Mouse (Mus musculus): ENCODE results near the gene Olfr745.

Gene Olfr745

DNA sequence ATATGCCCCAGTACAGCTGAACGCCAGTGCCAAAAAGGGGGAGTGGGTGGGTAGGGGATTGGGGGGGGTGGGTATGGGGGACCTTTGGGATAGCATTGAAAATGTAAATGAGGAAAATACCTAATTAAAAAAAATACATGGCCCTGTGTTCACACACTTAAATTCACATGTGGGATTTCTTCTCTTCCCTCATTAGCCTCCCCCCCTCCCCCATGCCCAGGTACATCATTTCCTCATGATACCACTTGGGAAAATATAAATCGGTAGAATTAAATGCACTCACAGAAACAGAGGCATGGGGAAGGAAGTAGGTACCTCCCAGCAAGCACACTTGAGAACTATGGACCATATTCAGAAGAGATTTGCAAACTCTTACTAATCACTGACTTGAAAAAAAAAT is at the start of gene Olfr745:
TSS of gene Olfr745 (plus strand) at position 301 of the 400 bp plus-strand sequence.
- DNase-seq = no peak

DNA sequence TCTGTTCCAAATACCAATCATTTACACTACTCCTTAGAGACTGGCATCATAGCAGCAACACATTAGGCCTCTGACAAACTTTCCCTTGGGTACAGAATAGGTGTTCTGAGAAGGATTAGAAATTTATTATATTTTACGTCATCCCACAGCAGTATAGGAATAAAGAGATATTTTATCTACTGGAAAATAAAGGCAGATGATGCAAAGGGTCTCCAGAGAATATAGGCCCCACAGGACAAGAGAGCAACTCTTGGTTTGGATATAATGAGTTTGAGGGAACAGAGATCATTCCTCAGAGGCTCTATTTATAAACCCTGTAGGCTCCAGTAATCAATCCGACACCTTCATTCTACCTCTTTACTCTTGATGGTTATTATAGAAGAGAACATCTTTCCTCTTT is 24.6 kb upstream of the Olfr745 start, which contains the start of gene Olfr744:
TSS of gene Olfr744 (plus strand) at position 301 of the 400 bp plus-strand sequence.
- no peak for DNase-seq

- DNase-seq = no peak
Measured at GRCm38 (mm10) chr14:50646783-50647182, 7.6 kb downstream of the Olfr745 start, which contains the start of gene Olfr746. Olfr746 (plus strand) TSS chr14:50647083.

DNA sequence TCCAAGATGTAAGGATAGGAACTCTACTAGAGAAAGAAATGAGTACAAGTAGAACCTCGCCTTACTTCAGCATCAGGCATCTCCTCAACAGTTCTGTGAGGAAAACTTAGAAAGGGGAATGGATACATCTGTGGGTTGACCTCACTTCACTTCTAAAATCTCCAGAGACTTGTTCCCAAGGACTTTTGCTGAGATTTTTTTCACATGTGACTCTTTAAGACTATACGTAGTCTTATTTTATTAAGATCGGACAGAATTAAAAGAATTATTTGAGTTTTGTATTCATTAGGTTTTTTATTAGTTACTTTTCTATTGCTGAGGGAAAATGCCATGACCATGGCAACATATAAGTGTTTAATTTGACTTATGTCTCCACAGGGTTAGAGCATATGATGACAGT is 53.9 kb downstream of the Olfr745 start, which contains the start of gene Olfr747:
TSS of gene Olfr747 (minus strand) at position 101 of the 400 bp plus-strand sequence.
- DNase-seq = no peak

Measured in right cerebral cortex, postnatal 14 days (tissue).